Mouse (Mus musculus) hindbrain, embryonic 14.5 days (tissue): ENCODE measurements at regions not wholly inside any gene's neighbourhood (a gene's known extent, or its start where the extent isn't known, plus 50 kb on each side); places are given as distances from the start of the nearest gene placed in this dataset.

Experiments
- ATAC-seq: fragments of 200-750 bp; cut with Nextera tagmentation; 2 replicates; pipeline ENCODE4 v1.8.0; 2017; ENCODE audit warnings: moderate number of reproducible peaks, mild to moderate bottlenecking, moderate TSS enrichment, moderate library complexity; ENCODE audit not compliant: low FRiP score
- DNase-seq: peaks from one replicate; pipeline ENCODE4 v3.0.0-alpha.2; 2015; ENCODE audit warnings: low spot score
- H3K27ac ChIP-seq: fragments of 300-500 bp; sonication (generic); 2 replicates; pipeline ENCODE4 v1.5.1; 2014; ENCODE audit warnings: mild to moderate bottlenecking, moderate library complexity
- H3K27me3 ChIP-seq: fragments of 300-500 bp; sonication (generic); 2 replicates; pipeline ENCODE4 v1.6.1; 2014; ENCODE audit warnings: mild to moderate bottlenecking, low read length, mixed read lengths; ENCODE audit not compliant: control insufficient read depth, insufficient read depth
- H3K36me3 ChIP-seq: fragments of 300-500 bp; sonication (generic); replicated peaks from 2 replicates; pipeline ENCODE4 v1.6.1; 2014; ENCODE audit not compliant: control insufficient read depth, insufficient read depth
- H3K4me1 ChIP-seq: fragments of 300-500 bp; sonication (generic); replicated peaks from 2 replicates; pipeline ENCODE4 v1.6.1; 2014; ENCODE audit warnings: antibody characterized with exemption, low read length, mixed read lengths; ENCODE audit not compliant: control insufficient read depth, insufficient read depth
- H3K4me2 ChIP-seq: fragments of 300-500 bp; sonication (generic); replicated peaks from 2 replicates; pipeline ENCODE4 v1.6.1; 2014; ENCODE audit warnings: mild to moderate bottlenecking, moderate library complexity
- H3K4me3 ChIP-seq: fragments of 300-500 bp; sonication (generic); replicated peaks from 2 replicates; pipeline ENCODE4 v1.5.1; 2014; ENCODE audit warnings: mild to moderate bottlenecking, low read length
- H3K9ac ChIP-seq: fragments of 300-500 bp; sonication (generic); 2 replicates; pipeline ENCODE4 v1.6.1; 2014
- H3K9me3 ChIP-seq: fragments of 300-500 bp; sonication (generic); 2 replicates; pipeline ENCODE4 v1.6.1; 2016; ENCODE audit warnings: low read length; ENCODE audit not compliant: control insufficient read depth
- WGBS: fragments of 180-500 bp; shearing (Covaris S2); extraction: QIAGEN DNeasy Blood & Tissue Kit; methylation state at CpG from one replicate; pipeline ENCODE4 v1.1.7; 2014; 5-methylcytosine and 5-hydroxymethylcytosine counted together

DNA sequence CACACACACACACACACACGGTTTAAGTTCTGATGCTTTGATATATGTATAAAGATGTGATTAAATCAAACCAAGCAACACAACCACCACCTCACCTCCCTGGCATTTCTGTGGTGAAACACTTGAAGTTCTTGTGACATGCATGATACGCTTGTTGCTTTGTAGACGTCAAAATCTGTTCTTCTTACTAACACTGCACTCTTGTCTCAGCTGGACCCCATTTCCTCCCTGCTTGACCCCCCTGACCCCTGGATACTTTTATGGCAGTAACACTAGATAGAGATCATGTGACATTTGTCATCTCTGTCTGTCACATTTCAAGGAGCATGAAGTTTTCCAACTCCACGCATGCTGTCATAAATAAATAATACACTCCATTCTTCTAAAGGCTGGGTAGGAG, 59.7 kb upstream of the S1pr3 start:
- H3K36me3 ChIP-seq = no peaks in the 10 kb centered on the region
- H3K9me3 ChIP-seq = no peaks in the 10 kb centered on the region
- H3K4me3 ChIP-seq = no peak overlapping the region
- peaks cover 19% of the 10 kb centered on the region for H3K4me1 ChIP-seq
- H3K27ac ChIP-seq = no peak overlapping the region
- no peak for ATAC-seq
- 70% methylated on average over 4 of the region's 4 CpGs for WGBS
- H3K9ac ChIP-seq = no peak overlapping the region
- no peak overlapping the region for H3K4me2 ChIP-seq
- H3K27me3 ChIP-seq = no peaks in the 10 kb centered on the region
- no peak for DNase-seq

DNA sequence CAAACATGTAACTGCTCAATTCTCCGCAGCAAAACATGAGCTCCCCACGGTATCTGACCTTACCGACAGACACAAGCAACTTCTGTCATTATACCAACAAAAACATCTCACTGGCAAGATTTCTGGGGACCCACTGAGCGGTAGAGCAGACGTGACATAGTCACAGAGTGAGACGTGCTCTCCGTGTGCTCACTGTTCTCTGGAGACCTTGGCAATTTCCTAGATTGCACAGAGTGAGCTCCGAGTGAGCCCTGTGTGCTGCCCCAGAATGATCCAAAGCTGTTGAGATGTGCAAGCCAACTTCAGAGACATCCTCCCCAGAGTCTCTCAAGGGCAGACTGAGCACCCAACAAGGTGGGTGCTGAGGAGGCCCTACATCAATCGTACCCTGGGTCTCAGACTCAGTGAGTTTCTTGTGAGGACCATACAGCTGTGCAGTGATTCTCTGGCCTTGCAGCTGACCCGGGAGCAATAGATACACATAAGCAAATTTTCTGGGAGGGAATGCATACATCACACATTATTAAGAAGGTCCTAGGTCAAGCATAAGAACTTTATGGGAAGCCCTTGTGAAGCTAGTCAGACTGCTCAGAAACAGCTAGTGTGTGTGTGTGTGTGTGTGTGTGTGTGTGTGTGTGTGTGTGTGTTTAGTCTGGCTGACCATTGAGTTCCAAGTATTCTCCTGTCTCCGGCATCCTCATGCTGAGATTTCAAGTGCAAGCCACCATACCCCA, 58.5 kb upstream of the S1pr3 start:
- no peaks in the 10 kb centered on the region for H3K36me3 ChIP-seq
- WGBS = 83% methylated on average over 11 of the region's 11 CpGs
- no peak overlapping the region for H3K9ac ChIP-seq
- H3K4me2 ChIP-seq = no peak overlapping the region
- H3K9me3 ChIP-seq = no peaks in the 10 kb centered on the region
- DNase-seq (no peak), ATAC-seq (no peak)
- H3K4me3 ChIP-seq = no peak overlapping the region
- H3K27me3 ChIP-seq = no peaks in the 10 kb centered on the region
- no peak overlapping the region for H3K27ac ChIP-seq
- H3K4me1 ChIP-seq = peaks cover 19% of the 10 kb centered on the region

DNA sequence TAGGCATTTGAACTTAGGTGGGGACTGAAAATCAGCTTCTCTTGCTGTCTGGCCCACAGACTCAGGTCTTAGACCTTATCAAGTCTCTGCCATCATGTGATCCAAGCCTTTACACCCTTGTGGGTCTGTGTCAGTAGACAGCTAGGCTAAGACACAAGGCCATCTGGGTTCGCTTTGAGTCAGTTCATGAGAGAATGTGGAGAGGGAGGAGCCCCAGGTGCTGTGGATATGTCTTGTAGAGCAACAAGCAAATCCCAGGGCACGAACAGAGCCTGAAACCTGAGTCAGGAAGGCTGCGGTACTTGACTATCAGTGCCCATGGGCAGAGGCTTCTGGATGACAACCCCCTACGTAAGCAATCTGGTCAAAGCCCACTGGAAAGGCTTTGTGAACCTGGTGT, 55.6 kb upstream of the S1pr3 start:
- 90% methylated on average over 4 of the region's 4 CpGs for WGBS
- Histone ChIP-seq H3K4me3 (no peak overlapping the region), H3K9me3 (no peaks in the 10 kb centered on the region), H3K4me1 (no peaks in the 10 kb centered on the region), H3K4me2 (no peak overlapping the region), H3K36me3 (no peaks in the 10 kb centered on the region), H3K27me3 (no peaks in the 10 kb centered on the region), H3K27ac (no peak overlapping the region), H3K9ac (no peak overlapping the region)
- ATAC-seq (no peak), DNase-seq (no peak)

DNA sequence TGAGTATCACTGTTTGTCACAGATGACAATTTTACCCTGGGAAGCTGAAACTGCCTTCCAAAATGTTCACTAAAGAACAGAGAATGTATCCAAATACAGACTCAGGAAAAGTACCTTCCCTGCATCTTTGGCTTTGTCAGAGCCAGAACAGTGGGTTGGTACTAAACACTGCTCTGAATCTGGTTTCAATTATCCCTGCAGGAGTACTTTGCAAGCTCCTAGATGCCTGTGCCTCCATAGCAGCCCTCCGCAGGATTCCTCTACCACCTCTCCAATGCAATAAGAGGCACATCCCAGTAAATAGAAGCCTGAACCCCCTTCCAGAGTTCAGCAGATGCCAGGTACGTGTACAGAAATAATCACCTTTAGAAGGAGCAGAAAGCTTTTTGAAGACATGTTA, 52.9 kb upstream of the S1pr3 start:
- ATAC-seq = no peak
- no peaks in the 10 kb centered on the region for H3K4me1 ChIP-seq
- H3K27me3 ChIP-seq = no peaks in the 10 kb centered on the region
- H3K4me3 ChIP-seq = no peak overlapping the region
- H3K36me3 ChIP-seq = no peaks in the 10 kb centered on the region
- H3K9ac ChIP-seq = no peak overlapping the region
- H3K9me3 ChIP-seq = no peaks in the 10 kb centered on the region
- H3K4me2 ChIP-seq = no peak overlapping the region
- WGBS = 81% methylated on average over 2 of the region's 2 CpGs
- no peak overlapping the region for H3K27ac ChIP-seq
- no peak for DNase-seq
